Mouse (Mus musculus): ENCODE results near the gene Mafg.

Gene Mafg

DNA sequence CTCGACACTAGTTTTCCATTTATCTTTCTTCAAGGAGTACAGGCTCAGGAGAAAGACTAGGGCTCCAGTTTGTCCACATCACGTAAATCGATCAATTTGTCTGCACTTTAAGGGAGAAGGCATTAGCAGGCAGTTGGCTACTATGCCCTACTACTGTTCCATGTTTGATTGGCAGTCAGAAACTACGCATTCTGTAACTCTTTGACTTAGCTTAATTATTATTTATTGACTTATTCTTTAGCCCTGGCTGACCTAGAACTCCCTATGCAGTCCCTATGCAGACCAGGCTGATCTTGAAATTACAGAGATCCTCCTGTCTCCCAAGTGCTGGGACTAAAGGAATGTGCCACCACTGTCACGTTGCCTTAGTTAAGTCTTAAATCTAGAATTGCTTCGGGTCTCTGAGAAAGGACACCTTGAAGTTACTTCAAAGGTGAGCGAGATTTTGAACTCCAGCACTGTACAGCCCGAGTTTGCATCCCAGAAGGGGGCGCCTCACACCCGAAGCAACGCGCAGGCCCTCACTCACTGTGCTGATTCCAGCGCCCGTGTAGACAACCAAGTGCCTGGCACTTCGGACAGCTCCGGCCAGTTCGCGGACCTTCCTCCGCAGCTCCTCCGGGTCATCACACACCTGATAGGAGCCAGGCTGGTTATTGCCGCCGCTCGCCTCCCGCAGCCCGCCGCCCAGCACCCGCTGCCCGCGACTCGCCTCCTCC is 9.3 kb downstream of the Mafg start:
- DNase-seq (ENCODE audit: low read depth): no peak

DNA sequence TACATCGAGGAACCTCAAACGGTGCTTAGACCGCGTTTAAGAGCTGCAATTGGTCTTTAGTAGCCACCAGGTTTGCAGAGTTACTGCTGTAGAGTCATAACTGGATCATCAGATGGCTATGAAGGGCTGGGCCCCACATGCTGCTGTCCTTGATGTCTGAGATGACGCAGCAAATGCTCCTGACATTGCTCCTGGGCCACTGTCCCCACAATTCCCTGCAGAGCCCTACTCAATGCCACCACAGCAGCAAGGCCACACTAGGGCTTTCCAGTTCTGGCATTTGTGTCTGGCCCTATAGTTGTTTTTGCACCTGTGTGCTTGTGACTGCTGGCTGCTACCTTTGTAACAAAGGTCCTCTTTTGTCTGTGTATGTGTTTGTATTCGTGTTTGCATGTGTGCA is 10.6 kb downstream of the Mafg start:
- no peak for DNase-seq (ENCODE audit: low read depth)

DNA sequence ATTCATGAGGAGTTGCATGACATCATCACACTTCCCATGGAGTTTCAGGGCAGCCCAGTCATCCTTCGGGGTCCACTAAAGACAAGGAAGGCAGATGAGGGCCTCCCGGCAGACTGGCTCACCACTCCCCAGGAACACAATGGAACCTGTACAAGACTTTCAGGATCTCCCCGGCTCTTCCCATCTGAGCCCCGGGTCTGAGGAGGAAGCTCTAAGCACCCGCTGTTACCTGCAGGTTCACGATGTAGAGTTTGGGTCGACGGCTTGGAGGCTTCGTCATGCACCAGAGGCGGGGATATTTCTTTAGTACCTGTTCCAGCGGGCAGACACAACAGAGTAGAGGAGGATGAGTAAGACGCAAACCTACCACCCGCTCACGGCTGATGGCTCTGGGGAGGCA is 13.2 kb downstream of the Mafg start:
- DNase-seq (ENCODE audit: low read depth): no peak

DNA sequence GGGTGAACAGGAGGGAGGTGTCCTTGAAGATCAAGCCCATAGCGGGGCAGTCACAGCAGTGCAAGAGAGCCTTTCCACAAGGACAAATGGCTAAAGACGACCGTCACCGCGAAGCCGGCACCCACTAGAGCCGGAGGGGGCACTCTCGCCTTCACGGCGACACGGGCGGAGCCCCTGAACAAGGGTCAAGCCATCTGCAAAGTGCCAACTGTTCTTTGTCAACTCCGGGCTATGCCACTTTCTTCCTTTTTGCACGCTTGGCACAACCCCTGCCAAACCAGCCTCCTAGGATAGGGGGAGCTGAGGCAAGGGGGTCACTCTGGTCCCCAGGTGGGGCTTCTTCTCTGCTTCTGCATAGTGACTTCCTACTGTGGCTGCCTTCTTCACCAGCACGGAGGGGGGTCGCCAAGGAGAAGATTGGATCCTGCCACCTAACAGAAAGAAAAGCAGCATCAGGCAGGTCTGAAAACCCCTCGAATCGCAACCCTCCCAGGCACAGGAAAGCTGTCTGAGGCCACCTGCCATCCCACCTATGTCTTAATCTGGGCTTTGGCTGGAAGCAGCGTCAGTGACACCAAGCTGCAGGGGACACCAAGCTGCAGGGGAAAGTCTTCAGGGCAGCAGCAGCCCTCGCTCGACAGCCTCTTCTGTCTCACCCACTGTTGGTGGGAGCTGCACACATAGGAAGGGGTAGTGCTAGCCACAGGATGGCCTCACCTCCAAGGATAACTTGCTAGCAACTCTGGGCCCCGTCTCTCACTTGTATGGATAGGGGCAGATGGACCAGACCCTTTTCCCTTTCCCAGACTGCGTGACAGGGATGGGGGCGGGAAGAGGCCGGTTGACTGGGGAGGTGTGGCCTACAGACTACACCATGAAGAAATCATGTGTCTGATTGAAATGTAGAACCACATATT is 14.5 kb downstream of the Mafg start:
- DNase-seq (ENCODE audit: low read depth): no peak

DNA sequence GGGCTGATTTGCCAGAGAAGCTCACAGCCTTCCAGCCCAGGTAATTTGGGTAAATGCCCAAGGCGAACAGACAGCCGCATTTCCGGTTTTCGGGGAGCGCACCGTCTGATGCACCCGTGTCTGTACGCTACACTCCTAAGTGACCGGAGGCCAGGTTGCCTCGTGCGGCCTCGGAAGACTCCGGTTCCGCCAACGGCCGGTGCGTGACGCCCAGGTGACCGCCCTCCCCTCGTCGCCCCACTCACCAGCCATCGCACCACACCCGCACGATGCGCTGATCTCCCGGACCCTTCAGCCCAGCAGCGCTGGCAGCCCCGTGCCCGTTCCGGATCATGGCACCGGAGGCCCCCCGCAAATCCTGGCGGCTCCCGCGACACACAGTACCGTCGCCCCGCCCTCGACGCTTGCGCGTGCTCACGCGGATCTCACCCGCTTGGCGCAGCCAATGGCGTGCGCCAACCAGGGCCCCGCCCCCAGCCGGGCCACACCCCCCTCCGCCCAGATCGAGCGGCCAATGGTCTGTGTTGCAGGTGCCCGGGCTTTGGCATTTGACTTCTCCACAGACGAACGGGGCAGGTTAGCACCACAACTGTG is 15.8 kb downstream of the Mafg start, which contains the start of gene Pcyt2:
Gene Pcyt2, minus strand, starts transcription at position 418 of the 594 bp plus-strand sequence.
- DNase-seq (ENCODE audit: low read depth): peak; percentile 76

DNA sequence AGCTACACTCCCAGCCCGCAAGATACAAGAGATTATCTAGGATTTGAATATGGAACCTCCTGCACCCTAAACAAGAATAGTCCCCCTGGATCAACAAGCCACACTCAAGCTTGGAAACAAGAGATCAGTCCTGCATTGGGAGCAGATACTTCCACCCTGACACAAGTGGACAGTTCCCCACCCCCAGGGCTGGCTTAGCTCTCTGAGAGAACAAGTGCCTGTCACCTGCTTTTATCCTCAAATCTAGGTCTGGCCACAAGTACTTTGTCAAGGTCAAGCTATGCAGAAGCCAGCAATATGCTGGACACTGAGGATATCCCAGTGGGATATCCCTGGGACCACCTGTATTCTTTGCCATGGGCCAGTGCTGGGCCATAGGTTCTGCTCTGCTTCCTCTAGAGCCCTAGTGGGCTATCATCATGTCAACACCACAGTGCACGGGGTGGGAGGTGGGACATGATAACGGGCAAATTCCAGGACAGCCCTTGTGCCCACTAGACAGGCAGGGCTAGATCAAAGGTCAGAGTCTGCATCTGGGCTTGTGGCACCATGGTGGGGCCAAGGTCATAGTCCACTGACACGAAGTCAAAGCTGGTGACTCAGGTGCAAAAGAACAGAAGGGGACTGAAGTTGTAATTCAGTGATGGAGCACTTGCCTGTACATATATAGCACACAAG is 16.6 kb downstream of the Mafg start:
- no peak for DNase-seq (ENCODE audit: low read depth)

DNA sequence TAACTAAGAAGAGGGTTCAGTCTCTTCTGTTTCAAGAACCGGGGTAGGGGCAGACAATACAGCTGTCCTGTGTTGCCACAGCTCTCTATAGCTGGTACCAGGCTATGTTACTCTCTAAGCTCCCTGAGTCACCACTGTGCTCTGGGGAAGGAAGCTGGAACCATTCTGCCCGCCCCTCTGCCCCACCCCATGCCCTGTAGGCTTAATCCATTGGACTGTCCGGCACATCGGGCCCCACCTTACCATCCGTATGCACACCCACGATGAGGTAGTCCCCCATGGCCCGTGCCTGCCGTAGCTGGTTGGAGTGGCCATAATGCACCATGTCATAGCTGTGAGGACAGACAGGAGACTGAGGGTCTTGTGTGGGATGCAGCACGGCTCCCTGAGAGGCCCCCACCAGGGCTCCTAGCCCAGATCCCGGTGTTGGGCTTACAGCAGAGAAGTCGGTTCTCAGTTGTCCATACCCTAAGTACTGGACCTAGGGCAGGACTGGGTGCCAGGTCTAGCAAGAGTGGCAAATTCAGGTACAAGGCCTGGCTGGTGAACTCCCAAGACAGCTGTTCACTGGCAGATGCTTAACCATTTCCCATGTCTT is 17.7 kb downstream of the Mafg start:
- no peak for DNase-seq (ENCODE audit: low read depth)

DNA sequence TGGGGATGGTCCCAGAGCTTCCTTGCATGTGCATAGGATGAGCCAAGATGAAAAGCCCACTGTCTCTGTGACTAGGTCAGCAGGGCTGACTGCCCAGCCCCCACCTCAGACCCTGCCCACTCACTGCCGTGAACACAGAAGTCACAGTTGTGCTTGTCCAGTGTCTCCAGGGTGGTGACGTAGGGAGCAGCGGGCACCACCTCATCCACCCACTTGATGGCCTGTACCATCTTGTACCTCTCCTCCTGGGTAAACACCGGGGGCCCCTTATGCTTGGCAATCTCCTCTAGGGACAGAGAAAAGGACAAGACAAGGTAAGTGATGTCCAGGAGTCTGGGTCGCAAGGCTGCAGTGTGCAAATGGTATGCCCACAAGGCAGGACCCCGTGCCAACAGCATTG is 18.2 kb downstream of the Mafg start:
- DNase-seq (ENCODE audit: low read depth): no peak

DNA sequence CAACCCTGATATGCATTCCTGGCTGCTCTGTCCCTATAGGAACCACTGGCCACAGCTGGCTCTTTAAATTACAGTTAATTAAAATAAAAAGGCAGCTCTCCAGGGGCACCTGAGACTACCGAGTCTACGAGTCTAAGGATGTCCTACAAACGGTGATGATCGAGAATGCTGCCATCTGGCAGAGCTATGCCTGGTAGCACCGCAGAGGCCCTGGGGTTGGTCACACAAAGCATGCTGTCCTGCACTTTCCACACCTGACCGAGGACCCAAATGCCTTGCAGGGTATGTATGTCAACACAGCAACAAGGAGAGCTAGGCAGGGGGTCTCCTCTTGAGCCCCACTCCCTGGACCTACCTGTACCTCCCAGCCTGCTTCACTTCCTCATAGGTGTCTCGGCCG is 19.4 kb downstream of the Mafg start:
- DNase-seq (ENCODE audit: low read depth): no peak

DNA sequence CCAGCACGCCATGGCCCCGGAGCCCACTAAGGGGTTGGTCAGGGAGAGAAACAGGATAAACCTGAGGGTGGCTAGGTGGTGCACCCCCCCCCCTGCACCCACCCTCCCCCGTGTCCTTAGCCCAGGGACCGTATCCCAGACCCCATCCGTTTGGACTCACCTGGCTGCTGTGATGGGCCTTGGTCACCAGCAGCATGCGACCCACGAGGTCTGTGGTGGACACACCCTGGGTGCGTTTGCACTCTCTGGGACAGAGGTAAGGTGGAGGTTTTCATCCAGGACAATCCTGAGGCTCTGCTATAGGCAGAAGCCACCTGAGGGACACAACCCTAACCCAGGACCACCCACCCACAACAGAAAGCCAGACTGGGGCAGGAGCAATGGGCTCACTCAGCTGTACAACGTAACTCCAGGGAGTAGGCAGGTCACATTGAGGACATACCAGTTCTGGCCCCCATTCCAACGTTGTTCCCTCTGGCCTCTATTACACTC is 19.9 kb downstream of the Mafg start:
- DNase-seq (ENCODE audit: low read depth): no peak

DNA sequence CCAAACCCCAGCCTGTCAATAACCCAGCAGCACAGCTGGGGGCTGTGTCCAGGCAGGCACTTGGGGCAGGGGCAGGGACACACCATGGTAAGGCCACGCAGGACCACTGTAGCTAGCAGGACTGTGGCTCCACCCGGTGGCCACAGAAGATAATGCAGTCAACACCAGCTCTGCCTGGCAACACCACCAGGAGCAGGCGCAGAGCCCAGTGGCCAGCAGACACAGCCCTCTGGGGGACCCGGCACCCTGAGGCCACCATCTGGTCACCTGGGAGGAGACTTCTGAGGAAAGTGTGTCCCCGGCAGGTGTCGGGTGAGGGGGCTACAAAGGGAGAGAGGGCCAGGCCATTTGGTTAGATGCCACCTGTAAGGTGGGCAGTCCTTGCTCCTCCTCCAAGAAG is 20.6 kb downstream of the Mafg start:
- DNase-seq (ENCODE audit: low read depth): no peak

DNA sequence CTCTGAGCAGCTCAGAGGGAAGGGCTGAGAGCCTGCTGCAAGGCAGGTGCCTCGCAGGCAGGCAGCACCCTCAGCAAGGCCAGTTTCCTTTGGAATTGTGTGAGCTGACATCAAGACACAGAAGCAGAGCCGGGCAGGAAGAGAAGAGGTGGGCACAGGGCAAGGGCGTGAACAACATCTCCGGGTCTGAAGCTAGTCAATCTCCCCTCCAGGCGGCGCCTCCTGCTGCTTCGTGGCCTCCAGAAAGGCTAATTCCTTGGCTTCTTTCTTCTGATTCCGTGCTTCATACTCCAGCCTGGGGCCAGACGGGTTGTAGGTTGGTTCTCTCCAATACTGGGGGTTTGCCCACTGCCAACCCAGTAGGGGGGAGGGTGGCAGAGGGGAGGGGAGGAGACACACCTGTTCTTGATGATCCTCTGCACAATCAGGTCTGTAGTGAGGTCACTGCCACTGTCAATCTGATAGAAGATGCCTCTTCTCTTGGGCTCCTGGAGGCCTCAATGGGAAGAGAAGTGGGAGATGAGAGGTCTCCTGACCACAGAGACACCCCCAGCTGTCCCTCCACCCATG is 22.8 kb downstream of the Mafg start:
- no peak for DNase-seq (ENCODE audit: low read depth)

DNA sequence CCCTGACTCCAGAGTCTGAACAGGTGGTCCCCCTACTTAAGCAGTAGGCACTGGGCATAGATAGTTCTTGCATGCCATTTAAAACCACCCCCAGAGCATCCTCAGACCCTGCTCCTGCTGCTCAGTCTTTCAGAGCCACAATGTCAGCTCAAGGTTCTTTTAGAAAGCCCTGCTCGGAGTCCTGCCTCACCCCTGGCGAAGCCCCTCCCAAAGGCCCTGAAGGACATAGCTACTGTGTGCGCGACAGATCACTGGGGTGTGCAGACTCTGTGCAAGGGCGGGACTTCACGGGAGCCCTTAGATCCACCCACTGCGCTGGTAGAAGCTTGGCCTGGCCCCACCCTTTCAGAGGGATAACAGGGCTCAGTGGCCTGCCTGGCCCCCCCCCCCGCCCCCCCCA is 24.1 kb downstream of the Mafg start:
- no peak for DNase-seq (ENCODE audit: low read depth)

DNA sequence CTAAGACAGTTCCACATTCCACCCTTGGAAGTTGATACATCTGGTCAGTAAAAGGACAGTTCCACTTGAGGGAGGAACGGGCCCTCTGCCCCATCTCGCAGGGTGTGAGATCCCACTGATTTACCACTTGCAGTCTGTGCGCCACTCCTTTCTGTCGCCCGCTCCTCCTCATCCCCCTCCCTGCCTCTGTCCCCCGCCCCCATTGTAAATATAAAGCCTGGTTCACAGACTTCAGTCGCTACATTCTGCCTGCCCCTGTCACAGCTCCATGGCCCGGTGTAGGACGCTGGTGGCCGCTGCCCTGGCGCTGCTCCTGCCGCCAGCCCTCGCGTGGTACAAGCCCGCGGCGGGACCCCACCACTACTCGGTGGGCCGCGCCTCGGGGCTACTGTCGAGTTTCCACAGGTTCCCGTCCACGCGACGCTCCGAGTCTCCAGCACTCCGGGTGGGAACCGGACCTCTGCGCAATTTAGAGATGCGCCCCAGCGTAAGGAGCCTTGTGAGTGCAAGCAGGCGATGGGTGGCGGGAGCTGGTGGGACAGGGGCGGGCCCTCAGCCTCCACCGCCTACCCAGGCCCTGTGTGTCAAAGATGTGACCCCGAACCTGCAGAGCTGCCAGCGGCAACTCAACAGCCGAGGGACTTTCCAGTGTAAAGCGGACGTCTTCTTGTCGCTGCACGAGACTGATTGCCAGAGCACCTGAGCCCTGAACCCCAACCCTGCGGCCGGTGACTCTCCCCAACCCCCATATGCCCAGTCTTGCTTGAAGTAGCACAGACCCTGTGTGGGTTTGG is 25.0 kb downstream of the Mafg start, which contains the start of gene Npb:
Gene Npb, plus strand, starts transcription at position 237 of the 794 bp plus-strand sequence.
- no peak for DNase-seq (ENCODE audit: low read depth)

DNA sequence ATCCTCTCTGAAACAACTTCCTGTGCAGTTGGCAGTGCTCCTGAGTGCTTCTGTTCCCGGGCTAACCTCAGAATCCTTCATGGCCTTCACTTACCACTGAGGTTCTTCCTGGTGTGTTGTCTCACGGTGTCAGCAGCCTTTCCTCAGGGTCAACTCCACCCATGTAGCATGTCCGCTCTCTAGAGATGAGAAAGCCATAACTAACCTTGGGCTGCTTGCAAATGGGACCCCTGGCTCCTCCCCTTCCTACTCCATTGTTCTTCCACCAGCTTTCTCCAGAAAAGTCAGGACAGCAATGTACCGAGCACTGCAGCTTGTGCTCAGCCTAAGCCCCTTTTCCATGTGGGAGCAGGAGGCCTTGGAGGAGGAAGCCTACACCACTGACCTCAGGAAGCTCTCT is 26.6 kb downstream of the Mafg start:
- no peak for DNase-seq (ENCODE audit: low read depth)

DNA sequence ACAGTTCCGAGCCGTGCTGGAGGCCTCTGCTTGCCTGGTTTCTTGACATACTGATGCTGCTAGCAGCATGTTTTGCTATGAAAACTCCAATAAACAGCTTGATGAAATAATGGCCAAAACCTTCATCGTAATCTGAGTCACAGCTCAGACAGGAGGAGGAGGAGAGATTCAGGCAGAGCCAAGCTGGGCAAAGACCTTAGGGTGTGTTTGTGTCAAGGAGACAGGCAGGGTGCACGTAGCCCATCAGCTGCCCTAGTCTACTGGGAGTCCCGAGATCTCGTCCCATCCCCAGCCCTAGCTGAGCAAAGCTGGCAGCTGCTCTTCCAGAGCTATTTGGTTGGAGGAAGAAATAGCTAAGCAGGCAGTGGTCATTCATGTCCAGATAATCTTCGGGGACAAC is 27.7 kb downstream of the Mafg start:
- no peak for DNase-seq (ENCODE audit: low read depth)

DNA sequence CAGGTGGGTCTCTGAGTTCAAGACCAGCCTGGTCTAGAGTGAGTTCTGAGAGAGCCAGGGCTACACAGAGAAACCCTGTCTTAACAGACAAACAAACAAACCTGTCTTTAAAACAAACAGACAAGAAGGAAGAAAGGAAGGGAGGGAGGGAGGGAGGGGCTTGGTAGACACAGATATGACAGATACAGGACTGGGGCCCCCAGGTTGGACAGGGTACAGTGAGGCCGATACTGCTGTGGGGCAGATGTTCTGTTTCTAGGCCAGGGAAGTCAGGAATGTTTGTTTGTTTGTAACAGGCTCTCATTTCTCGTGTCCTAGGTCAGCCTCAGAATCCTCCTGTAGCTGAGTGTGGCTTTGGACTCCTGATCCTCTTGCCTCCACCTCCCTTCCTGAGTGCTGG is 29.9 kb downstream of the Mafg start:
- no peak for DNase-seq (ENCODE audit: low read depth)

DNA sequence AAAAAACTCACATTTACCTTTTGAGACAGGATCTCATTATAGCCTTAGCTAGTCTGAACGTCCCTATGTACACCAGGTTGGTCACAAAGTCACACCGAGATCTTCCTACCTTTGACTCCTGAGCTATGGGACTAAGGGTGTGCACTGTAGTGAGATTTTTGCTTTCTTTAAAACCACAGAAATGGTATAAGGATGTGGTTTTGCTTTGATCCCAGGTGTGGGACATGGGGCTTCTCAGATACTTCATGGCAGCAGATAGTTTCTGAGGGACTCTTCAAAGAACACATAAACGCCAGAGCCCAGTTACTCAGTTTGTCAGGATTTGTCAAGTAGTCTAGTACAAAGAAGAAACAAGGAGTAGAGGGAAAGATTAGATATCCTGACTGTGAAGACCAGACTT is 32.7 kb downstream of the Mafg start:
- no peak for DNase-seq (ENCODE audit: low read depth)

DNA sequence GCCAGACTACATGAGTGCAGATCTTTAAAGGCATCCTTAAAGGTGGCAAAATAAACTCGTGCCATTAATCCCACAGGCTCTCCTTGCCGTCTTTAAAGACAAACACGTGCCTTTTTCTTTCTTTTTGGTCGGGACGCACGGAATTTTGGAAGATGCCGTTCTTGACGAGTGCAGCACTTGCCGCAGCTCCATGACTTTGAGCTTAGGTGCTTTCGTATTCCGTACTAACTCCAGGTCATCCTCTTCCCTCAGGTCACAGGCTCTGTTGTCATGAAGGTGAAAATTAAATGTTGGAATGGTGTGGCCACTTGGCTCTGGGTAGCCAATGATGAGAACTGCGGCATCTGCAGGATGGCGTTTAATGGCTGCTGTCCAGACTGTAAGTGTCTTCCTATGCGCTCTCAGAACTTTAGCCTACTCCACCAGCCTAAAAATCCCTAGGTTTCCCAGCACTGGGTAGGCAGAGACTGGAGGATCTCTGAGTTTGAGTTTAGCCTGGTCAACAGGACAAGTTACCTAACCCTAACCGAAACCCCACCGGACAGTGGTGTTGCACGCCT is 34.3 kb downstream of the Mafg start:
- DNase-seq (ENCODE audit: low read depth): no peak

DNA sequence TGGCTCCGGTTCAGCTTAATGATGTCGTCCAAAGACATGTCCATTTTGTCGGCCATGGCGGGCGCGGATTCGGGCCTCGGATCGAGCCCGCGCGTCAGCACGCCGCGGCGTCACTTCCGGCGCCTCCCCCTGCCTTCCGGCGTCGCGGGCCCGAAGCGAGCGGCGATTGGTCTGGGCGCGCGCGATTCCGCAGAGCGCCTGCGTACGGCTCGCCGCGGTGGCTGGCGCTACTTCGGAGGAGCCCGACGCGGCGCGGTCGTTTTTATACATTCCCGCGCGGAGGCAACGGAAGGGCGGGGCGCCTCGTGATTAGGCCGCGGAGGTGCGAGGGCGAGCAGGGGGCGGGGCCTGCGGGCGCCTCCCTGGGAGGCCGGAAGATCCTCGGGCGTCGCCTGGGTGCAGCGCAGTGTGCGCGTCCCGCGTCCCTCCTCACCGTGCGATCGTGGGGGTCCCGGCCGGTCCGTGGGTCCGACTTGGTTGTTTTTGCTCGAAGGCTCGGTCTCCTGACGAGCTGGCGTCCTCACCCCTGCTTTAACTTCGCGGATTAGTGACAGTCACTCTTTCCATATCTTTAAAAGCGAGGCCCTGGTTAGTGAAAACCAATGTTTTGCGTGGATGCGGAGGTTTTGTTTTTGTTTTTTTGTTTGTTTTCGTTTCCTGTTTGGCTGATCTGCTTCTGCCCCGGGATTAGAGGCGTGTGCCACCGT is 35.0 kb downstream of the Mafg start, which contains the start of the genes Alyref and Anapc11:
Gene Alyref, minus strand, starts transcription at position 83 of the 707 bp plus-strand sequence.
Gene Anapc11, plus strand, starts transcription at position 139 of the 707 bp plus-strand sequence.
- DNase-seq (ENCODE audit: low read depth): peak; percentile 80

Data from fibroblast of lung, adult 2 months (primary cell).